Mouse (Mus musculus) liver, embryonic 14.5 days (tissue): ENCODE results near the gene Mkrn2. TPM values are rescaled to one million over a fixed set of nuclear protein-coding genes. Genes with fewer than 3 reads are reported as not detected.

Experiments used
- ATAC-seq: fragments of 200-750 bp; cut with Nextera tagmentation; 2 replicates; pipeline ENCODE4 v1.8.0; 2017; ENCODE audit warnings: moderate number of reproducible peaks, mild to moderate bottlenecking, moderate library complexity; ENCODE audit not compliant: insufficient read depth
- DNase-seq, 3 experiments: peaks; one replicate each; pipeline ENCODE4 v3.0.0-alpha.2; 2012 to 2013; ENCODE audit warnings: low read depth in 3 of 3, low spot score in 3 of 3
- H3K27ac ChIP-seq: fragments of 300-500 bp; sonication (generic); 2 replicates; pipeline ENCODE4 v1.5.1; 2014; ENCODE audit warnings: moderate library complexity, mild to moderate bottlenecking, control low read depth, inconsistent platforms
- H3K27me3 ChIP-seq: fragments of 300-500 bp; sonication (generic); 2 replicates; pipeline ENCODE4 v1.6.1; 2014; ENCODE audit warnings: mild to moderate bottlenecking, low read length, moderate library complexity; ENCODE audit not compliant: control insufficient read depth, insufficient read depth
- H3K36me3 ChIP-seq: fragments of 300-500 bp; sonication (generic); replicated peaks from 2 replicates; pipeline ENCODE4 v1.6.1; 2014; ENCODE audit warnings: low read depth; ENCODE audit not compliant: control insufficient read depth, insufficient read depth
- H3K4me1 ChIP-seq, 2 experiments: fragments of 200-500 bp in 1 of 2; fragments of 300-500 bp in 1 of 2; sonication (generic) in 1 of 2; replicated peaks; 2 replicates each; pipeline ENCODE4 v1.6.1; 2012 to 2014; ENCODE audit warnings: antibody characterized with exemption in 1 of 2, inconsistent platforms in 1 of 2, low read length in 1 of 2; ENCODE audit not compliant: control insufficient read depth in 2 of 2, insufficient read depth in 2 of 2
- H3K4me2 ChIP-seq: fragments of 300-500 bp; sonication (generic); 2 replicates; pipeline ENCODE4 v1.6.1; 2014; ENCODE audit warnings: low read depth, mild to moderate bottlenecking, control low read depth, moderate library complexity
- H3K4me3 ChIP-seq, 2 experiments: fragments of 200-500 bp in 1 of 2; fragments of 300-500 bp in 1 of 2; sonication (generic) in 1 of 2; 2 replicates each; pipeline ENCODE4 v1.5.1; 2012 to 2014; ENCODE audit warnings: low read depth in 2 of 2, low read length in 2 of 2, mild to moderate bottlenecking in 2 of 2, control low read depth in 1 of 2, inconsistent platforms in 1 of 2, moderate library complexity in 1 of 2; ENCODE audit not compliant: insufficient read depth in 1 of 2
- H3K9ac ChIP-seq: fragments of 300-500 bp; sonication (generic); replicated peaks from 2 replicates; pipeline ENCODE4 v1.6.1; 2014; ENCODE audit warnings: mild to moderate bottlenecking, control low read depth, moderate library complexity
- H3K9me3 ChIP-seq: fragments of 300-500 bp; sonication (generic); 2 replicates; pipeline ENCODE4 v1.6.1; 2016; ENCODE audit warnings: low read length, mixed read lengths; ENCODE audit not compliant: control insufficient read depth
- CTCF ChIP-seq: IDR thresholded peaks from 2 replicates; pipeline ENCODE4 v1.5.1; 2016; ENCODE audit warnings: antibody characterized with exemption, low read depth, control low read depth
- EP300 ChIP-seq: IDR thresholded peaks from 2 replicates; pipeline ENCODE4 v1.6.1; 2016; ENCODE audit warnings: antibody characterized with exemption, low read depth
- WGBS: fragments of 180-500 bp; shearing (Covaris S2); extraction: QIAGEN DNeasy Blood & Tissue Kit; methylation state at CpG from one replicate; pipeline ENCODE4 v1.1.7; 2014; ENCODE audit not compliant: insufficient replicate concordance; 5-methylcytosine and 5-hydroxymethylcytosine counted together
- polyA plus RNA-seq, 2 experiments: library from polyadenylated mRNA; depleted of rRNA in 1 of 2; stranded (reverse) in 1 of 2; unstranded in 1 of 2; fragments of >200 nt; fragmentation: Nextera tagmentation in 1 of 2; extraction: Ambion mirVana in 1 of 2; gene quantifications; 2 replicates each; pipeline versions ENCODE4 v1.2.1 to v1.2.3; 2012 to 2014

The Mkrn2 gene
- polyA plus RNA-seq, 2 experiments = 8.9 to 9.4 TPM

- no peaks in the 10 kb centered on the region for H3K36me3 ChIP-seq
- WGBS = 58% methylated on average over 5 of the region's 5 CpGs
- H3K27me3 ChIP-seq = no peaks in the 10 kb centered on the region
- no peak within 1 kb of the TSS for H3K9ac ChIP-seq
- H3K4me2 ChIP-seq = peak within 1 kb of the TSS; percentile 29
- ATAC-seq (peak; percentile 56), DNase-seq (peak in 2 of 3 experiments; percentile 24)
- no peak within 1 kb of the TSS for H3K27ac ChIP-seq
- H3K9me3 ChIP-seq = no peaks in the 10 kb centered on the region
- H3K4me1 ChIP-seq = no peaks in the 10 kb centered on the region
- TF ChIP-seq CTCF (no peak), EP300 (no peak)
- peak within 1 kb of the TSS; percentile 1 to 38 for H3K4me3 ChIP-seq
These were observed 9.2 kb upstream of the Mkrn2 start, which contains the start of gene Mkrn2os for GRCm38 (mm10) chr6:115592458-115592857. Gene Mkrn2os (minus strand): TSS chr6:115592576.

DNA sequence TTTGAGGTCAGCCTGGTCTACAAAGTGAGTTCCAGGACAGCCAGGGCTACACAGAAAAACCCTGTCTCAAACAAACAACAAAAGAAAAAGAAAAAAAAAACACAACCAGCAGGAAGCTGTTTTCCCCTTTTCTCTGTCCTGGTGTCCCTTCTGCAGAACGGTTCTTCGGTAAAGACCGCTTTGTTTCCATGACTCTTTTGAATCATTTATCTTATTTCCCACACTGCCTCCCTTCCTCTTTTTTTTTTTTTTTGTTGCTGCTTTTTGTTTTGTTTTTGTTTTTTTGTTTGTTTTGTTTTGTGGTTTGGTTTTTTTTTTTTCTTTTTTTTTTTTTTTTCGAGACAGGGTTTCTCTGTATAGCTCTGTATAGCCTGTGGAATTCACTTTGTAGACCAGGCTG is 8.4 kb upstream of the Mkrn2 start:
- WGBS = 46% methylated on average over 4 of the region's 4 CpGs
- Histone ChIP-seq H3K27ac (no peak overlapping the region), H3K36me3 (no peaks in the 10 kb centered on the region), H3K4me3 (no peak overlapping the region), H3K4me2 (no peak overlapping the region), H3K9ac (no peak overlapping the region), H3K27me3 (no peaks in the 10 kb centered on the region), H3K4me1 (no peaks in the 10 kb centered on the region), H3K9me3 (no peaks in the 10 kb centered on the region)
- TF ChIP-seq EP300 = no peak
- DNase-seq (no peak), ATAC-seq (no peak)

DNA sequence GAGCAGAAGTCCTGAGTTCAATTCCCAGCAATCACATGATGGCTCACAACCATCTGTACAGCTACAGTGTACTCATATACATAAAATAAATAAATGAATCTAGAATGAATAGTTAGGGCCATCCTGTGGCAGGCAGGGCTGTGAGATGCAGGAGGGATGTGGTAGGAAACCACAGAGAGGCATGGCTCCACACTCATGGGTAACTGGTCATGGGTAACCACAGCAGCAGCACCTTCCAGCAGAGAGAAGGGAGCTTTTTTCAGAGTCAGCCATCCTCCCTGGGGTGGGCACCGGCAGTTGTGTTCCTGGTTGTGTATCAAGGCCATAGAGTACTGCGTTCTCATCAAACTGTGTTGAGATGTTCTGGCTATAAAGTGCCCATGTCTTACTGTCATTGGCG is 7.2 kb upstream of the Mkrn2 start:
- no peak overlapping the region for H3K27ac ChIP-seq
- H3K4me2 ChIP-seq = no peak overlapping the region
- TF ChIP-seq CTCF (no peak), EP300 (no peak)
- H3K27me3 ChIP-seq = no peaks in the 10 kb centered on the region
- H3K4me3 ChIP-seq = no peak overlapping the region
- no peaks in the 10 kb centered on the region for H3K4me1 ChIP-seq
- no peak for DNase-seq
- no peak overlapping the region for H3K9ac ChIP-seq
- H3K9me3 ChIP-seq = no peaks in the 10 kb centered on the region
- no peaks in the 10 kb centered on the region for H3K36me3 ChIP-seq
- ATAC-seq = no peak
- 39% methylated on average over 3 of the region's 3 CpGs for WGBS

GRCm38 (mm10) chr6:115595667-115596066 is 6.0 kb upstream of the Mkrn2 start:
- H3K4me2 ChIP-seq = no peak overlapping the region
- no peak overlapping the region for H3K27ac ChIP-seq
- 41% methylated on average over 3 of the region's 3 CpGs for WGBS
- no peaks in the 10 kb centered on the region for H3K4me1 ChIP-seq
- no peak overlapping the region for H3K9ac ChIP-seq
- ATAC-seq = no peak
- TF ChIP-seq CTCF (no peak), EP300 (no peak)
- H3K4me3 ChIP-seq = no peak overlapping the region
- no peaks in the 10 kb centered on the region for H3K27me3 ChIP-seq
- H3K9me3 ChIP-seq = no peaks in the 10 kb centered on the region
- H3K36me3 ChIP-seq = no peaks in the 10 kb centered on the region
- DNase-seq = no peak

GRCm38 (mm10) chr6:115601322-115601714 is 384 bp upstream of the Mkrn2 start:
- ATAC-seq (no peak), DNase-seq (no peak)
- Histone ChIP-seq H3K9ac (no peak overlapping the region), H3K4me2 (peak overlapping the region; percentile 87), H3K27me3 (no peaks in the 10 kb centered on the region), H3K36me3 (no peaks in the 10 kb centered on the region), H3K9me3 (no peaks in the 10 kb centered on the region), H3K4me1 (peaks cover 8 to 9% of the 10 kb centered on the region in 2 experiments), H3K4me3 (peak overlapping the region in 1 of 2 experiments; percentile 84; a peak in 3 of 4 replicates), H3K27ac (no peak overlapping the region)
- TF ChIP-seq CTCF (no peak), EP300 (no peak)
- WGBS = 68% methylated on average over 4 of the region's 4 CpGs
